Mouse (Mus musculus): ENCODE results near the gene Fancg.
"Not testable (repeated sequence)": the region's sequence is repeated elsewhere in the genome, so short reads cannot be mapped to it uniquely, and the experiment has no call there.

The Fancg gene

DNA sequence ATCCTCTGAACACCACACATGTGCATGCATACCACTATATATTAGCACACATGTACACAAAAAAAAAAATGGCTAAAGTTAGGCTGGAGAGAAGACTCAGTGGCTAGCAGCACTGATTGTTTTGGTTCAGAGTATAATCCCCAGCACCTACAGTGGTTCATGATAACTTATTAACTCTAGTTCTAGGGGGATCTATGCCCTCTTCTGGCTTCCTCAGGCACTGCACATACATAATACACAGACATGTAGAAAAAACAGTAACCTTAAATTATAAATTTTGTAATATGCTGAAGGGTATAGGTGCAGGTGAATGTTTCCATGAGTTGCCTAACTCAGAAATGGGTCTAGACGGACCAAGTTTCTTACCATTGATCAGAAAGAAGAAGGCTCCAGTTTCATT, 22.0 kb downstream of the Fancg start:
- DNase-seq = no peak

DNA sequence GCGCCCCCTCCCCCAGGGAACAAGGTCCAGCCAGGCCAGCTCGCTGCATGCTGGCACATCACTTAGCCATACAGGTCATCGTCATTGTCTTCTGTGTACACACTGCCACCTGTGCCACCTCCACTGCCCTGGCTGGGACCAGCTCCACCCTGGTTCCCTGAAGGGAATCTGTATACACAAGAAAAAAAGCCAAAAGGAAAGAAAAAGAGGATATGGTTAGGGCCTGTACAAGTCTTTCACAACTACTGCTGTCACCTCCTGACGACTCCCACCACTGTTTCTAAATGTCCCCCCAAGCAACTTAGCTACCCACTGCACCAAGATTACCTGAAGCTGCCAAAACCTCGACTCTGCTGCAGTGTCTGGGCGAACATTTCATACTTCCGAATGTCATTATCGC, 29.8 kb downstream of the Fancg start:
- not testable (repeated sequence) for DNase-seq

DNA sequence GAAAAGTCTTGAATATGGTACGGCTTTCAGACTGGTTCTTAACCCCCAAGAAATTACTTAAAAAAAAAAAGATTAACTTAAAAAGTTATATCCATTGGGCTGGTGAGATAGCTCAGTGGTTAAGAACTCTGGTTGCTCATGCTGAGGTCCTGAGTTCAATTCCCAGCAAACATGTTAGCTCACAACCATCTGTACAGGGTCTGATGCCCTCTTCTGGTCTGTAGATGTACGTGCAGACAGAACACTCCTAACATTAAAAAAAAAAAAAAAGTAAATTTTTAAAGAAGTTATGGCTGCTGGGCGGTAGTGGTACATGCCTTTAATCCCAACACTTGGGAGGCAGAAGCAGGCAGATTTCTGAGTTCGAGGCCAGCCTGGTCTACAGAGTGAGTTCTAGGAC, 32.2 kb downstream of the Fancg start:
- DNase-seq = no peak

DNA sequence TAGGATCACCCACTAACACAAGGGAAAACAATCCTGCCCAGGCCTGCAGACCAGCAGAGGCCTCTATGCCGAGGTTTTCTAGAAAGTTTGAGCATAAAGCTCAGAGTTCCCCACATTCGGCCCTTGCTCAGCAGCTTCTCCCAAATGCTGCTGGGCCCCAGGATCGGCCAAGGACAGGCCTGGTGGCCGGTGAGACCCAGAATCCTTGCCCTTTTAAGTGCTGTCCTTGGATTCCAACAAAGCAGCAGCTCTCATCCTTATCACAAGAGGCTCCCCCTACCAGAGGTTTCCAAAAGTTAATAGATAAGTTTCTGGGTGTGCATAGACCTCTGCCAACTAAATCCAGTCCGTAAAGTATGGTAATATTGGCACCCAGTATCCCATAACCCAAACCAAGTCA, 36.4 kb downstream of the Fancg start:
- no peak for DNase-seq

DNA sequence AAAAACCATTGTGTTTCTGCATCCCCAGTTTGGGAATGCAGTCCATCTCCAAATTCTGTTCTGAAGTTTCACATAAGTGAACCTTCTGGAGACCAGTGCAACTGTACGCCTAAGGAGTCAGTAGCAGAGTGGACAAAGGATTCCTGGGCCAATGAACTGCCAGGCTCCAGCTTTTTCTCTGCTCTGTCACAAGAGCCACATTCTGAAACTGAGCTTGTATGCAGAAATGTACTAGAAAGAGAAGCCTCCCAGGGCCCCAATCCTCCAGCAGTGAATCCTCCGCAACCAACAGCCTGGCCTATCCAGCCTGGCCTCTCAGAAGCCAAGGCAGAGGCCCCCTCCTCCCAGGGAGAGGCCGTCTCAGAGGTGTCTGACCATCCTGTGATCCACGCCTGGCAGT, 37.4 kb downstream of the Fancg start:
- no peak for DNase-seq

DNA sequence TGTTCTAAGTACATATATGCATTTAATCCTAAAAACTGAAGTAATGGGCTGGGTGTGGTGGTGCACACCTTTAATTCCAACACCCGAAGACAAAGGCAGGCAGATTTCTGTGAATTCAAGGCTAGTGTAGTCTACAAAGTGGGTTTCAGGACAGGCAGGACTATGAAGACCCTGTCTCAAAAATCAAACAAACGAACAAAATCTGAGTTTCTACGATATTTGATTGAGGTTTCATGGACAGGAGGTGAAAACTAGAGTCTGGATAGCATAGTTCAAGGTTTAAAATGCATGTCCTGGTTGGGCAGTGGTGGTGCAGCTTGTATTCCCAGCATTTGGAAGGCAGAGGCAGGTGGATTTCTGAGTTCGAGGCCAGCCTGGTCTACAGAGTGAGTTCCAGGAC, 41.0 kb downstream of the Fancg start, which contains the start of gene 1700022I11Rik:
TSS of gene 1700022I11Rik (plus strand) at position 301 of the 400 bp plus-strand sequence.
- DNase-seq = no peak

DNA sequence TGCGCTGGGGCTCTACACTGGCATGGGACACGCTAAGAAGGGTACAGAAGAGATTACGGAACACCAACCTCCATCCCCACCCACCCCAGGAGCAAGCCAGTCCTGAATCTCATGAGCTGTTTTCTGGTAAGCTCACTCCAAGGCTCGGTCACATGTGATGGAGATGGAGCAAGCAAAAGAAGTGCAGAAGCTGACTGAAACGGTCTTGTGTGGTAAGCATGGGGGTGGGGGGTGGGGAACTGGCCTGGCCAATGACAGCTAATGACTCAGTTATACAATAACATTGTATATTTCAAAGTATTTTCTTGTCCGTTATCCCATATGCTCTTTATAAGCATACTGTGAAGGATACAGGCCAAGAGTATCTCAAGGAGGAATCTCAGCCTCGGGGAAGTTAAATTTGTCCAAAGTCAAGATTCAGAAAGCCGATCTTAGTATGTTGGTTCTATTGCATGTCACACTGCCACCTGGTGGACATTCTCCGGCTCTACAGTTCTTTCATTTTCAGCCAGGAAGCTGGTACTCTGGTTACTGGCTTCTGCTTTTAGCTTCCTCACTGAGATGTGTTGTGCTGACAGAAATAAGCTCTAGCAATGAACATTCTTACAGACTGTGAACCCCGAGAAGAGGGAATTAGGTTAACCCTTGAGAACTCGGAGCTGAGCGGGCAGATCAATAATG, 45.1 kb downstream of the Fancg start:
- peak; percentile 56 for DNase-seq

DNA sequence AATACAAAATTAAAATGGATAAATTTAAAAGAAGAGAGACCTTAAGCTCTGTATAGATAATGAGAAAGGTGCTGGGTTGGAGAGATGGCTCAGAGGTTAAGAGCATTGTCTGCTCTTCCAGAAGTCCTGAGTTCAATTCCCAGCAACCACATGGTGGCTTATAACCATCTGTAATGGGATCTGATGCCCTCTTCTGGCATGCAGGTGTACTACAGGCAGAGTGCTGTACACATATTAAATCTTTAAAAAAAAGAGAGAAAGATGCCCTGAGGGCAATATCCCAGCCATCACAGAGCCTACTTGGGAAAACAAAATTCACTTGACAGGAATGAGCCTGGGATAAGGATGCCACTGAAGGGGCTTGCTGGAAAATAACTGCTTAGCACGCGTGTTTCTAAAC, 46.8 kb downstream of the Fancg start:
- DNase-seq = peak; percentile 22

DNA sequence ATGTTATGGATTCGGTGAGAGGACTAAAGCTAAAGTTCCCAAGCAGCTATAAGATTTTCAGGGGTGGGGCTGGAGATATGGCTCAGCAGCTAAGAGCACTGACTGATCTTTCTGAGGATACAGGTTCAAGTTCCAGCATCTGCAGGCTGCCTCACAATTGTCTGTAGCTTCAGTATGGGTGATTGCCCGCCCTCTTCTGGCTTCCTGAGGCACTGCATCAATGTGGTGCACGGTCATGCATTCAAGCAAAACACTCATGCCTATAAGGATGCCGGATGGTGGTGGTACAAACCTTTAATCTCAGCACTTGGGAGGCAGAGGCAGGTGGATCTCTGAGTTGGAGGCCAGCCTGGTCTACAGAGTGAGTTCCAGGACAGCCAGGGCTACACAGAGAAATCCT, 48.7 kb downstream of the Fancg start:
- DNase-seq = peak; percentile 75

DNA sequence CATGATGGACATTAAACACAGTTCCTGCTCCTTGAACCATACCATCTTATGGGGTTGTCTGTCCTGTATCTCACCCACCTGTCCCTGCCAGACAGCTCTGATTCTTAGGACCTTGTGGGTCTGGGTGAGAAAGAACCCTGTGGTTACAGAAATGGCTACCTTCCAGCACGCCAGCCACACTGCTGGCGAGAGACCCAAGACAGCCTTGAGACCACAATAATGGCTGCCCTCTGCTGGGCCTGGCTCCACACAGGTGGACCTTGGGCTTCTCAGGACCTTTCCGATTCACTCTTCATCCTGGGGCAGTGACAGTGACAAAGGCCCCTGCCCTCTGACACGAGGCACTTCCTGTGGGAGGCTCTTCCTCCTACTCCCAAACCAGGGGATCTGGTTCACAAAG, 50.9 kb downstream of the Fancg start:
- DNase-seq = no peak

DNA sequence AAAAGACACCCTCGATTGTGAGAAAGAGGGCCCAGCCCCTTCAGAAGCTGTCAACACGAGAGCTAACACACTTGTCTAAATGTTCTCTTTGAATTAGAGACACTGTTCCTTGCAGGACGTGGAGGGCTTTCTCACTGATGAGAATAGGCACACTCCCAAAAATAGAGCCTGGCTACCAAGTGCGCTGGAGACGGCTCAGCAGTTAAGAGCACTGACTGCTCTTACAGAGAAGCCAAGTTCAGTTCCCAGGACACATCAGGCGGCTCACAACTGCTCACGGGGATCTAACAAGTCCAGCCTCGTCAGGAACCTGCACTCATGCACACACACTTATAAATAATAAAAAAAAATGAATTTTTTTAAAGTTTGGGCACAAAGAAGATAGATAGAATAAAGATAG, 51.4 kb downstream of the Fancg start:
- no peak for DNase-seq

DNA sequence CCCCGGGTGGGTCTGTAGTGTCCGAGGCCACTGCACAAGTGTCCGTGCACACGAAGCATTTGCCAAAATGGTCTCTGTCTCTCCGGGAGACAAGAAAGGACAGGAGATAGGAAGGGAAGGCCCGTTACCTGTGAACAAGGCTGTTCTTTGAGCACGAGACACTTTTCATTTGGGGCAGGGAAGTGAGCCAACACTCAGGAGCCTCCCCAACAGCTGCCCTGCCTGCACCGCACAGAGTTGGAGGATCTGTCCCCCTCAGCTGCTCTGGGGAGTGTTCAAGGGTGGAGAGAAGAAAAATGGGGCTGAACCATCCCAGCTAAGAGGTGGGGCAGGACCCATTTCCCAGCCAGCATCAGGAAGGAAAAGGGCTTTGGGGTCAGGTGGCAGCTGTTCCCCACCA, 52.3 kb downstream of the Fancg start:
- DNase-seq = no peak

DNA sequence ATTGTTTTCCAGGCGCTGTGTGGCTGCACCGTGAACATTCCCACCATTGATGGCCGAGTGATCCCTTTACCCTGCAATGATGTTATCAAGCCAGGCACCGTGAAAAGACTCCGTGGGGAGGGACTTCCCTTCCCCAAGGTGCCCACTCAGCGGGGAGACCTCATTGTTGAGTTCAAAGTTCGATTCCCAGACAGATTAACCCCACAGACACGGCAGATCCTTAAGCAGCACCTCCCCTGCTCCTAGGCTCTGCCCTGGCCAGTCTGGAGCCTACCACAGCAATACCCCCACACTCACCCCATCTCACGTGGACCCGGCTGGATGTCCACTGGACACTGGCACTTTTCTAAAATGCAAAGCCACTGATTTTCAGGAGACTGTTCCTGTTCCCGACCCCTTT, 53.0 kb downstream of the Fancg start:
- DNase-seq = no peak

DNA sequence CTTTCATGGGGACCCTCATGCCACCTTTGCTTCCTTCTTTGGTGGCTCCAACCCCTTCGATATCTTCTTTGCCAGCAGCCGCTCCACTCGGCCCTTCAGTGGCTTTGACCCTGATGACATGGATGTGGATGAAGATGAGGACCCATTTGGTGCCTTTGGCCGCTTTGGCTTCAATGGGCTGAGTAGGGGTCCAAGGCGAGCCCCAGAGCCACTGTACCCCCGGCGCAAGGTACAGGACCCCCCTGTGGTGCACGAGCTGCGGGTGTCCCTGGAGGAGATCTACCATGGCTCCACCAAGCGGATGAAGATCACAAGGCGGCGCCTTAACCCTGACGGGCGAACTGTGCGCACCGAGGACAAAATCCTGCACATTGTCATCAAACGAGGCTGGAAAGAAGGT, 53.7 kb downstream of the Fancg start:
- no peak for DNase-seq

DNA sequence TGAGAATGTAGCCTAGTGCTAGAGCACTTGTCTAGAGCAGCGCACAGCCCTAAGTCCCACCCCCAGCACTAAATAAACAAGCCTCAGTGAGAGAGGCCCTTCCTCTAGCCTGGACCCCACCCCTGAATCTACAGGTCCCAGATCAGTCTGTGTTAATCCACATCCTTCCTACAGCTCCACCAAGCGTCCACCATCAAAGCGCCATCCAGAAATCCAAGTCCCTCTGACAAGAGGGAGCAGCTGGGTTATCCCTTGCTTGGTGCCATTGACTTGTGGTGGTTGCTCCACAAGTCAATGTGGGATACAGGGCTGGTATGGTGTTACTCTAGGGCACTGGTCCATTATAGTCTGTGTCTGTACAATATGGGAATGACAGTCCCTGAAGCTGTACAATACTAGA, 55.1 kb downstream of the Fancg start:
- DNase-seq = no peak

DNA sequence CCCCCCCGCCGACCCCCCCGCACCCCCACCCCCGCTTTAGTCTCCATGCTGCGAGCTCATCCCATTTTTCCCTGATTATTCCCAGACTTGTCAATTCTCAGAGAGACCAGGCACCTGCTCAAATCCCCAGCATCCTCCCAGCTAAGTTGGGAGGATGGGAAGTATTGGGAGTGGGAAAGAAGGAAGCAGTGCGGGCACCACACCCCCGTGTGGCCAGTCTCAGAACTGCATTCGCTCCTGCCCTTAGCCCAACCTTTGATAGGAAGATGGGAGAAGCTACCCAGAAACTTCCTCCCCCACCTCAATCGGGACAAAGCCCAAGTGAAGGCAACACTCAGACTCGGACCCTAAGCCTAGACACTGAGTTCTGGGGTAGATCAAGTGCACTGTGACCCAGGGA, 56.0 kb downstream of the Fancg start:
- peak; percentile 87 for DNase-seq

DNA sequence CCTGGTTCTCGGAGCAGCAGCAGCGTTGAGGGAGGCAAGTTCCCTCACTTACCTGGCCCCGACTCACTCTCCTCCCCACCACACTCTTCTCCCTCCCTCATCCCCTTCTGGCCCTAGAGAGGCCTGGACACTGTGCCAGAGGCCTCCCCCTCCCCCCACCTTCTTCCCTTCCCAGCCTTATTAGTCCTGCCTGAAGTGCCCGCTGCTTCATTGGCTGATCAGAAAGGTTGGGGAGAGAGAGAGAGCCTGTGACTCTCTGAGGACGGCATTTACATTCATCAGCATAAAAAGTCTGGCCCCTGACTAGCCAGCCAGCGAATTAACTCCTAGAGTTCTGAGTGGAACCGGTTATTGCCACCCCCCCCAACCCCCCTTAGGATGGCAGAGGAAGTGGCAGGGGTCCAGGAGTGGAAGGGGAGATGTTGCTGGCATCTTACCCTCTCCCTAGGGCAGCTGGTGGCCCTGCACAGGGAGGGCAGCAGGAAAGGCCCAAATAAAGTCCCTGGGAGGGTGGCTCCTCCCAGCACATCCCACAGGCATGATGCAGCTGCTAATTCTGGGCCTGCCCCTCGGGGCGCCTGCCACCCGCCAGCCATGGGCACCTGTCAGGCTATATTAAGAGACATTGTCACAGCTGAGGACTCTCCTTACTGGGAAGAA, 56.7 kb downstream of the Fancg start:
- peak; percentile 35 for DNase-seq

DNA sequence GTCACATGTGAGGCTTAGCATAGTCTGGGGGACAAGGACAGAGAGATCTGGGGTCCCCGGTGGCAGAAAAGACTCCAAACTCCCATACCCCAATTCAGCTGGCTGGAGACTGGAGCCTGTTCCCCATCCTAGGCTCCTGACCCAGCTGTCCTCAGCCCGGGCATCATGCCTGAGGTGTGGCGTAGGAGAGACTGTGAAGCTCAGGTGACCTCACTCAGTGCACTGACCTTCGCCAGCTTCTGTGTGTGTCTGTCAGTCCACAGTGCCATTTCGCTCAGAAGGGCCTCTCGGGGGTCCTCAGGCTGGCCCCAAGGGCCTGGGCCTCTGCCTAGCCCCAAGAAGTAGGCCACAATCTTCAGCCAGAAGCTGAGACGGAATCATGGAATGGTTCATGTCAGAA, 57.7 kb downstream of the Fancg start:
- DNase-seq = no peak

Data from kidney, postnatal 10 days (tissue).